Mouse (Mus musculus) embryonic facial prominence, embryonic 10.5 days (tissue): ENCODE results near the gene Zdhhc17. TPM values are rescaled to one million over a fixed set of nuclear protein-coding genes. Genes with fewer than 3 reads are reported as not detected.

Experiments used
- DNase-seq: peaks from one replicate; pipeline ENCODE4 v3.0.0-alpha.2; 2017; ENCODE audit warnings: low spot score
- H3K27ac ChIP-seq: fragments of 300-500 bp; sonication (generic); replicated peaks from 2 replicates; pipeline ENCODE4 v1.5.1; 2016; ENCODE audit warnings: mild to moderate bottlenecking
- H3K27me3 ChIP-seq: fragments of 300-500 bp; sonication (generic); replicated peaks from 2 replicates; pipeline ENCODE4 v1.6.1; 2016; ENCODE audit warnings: low read depth, mild to moderate bottlenecking; ENCODE audit not compliant: poor library complexity, severe bottlenecking
- H3K36me3 ChIP-seq: fragments of 300-500 bp; sonication (generic); replicated peaks from 2 replicates; pipeline ENCODE4 v1.6.1; 2016; ENCODE audit warnings: mild to moderate bottlenecking, moderate library complexity
- H3K4me1 ChIP-seq: fragments of 300-500 bp; sonication (generic); 2 replicates; pipeline ENCODE4 v1.6.1; 2016
- H3K4me3 ChIP-seq: fragments of 300-500 bp; sonication (generic); 2 replicates; pipeline ENCODE4 v1.5.1; 2016; ENCODE audit warnings: mild to moderate bottlenecking, moderate library complexity
- H3K9me3 ChIP-seq: fragments of 300-500 bp; sonication (generic); 2 replicates; pipeline ENCODE4 v1.6.1; 2016; ENCODE audit warnings: mild to moderate bottlenecking
- WGBS: fragments of 180-500 bp; shearing (Covaris S2); methylation state at CpG from one replicate; pipeline ENCODE4 v1.1.7; 2016; 5-methylcytosine and 5-hydroxymethylcytosine counted together
- polyA plus RNA-seq: library from polyadenylated mRNA; unstranded; fragments of >200 nt; fragmentation: Nextera tagmentation; extraction: Ambion mirVana; gene quantifications from 2 replicates; pipeline ENCODE4 v1.2.1, GENCODE M21; 2016

Zdhhc17 gene
- polyA plus RNA-seq, 1 experiment from 2014 or later: 29.3 TPM

- Histone ChIP-seq H3K4me3 (no peak overlapping the region), H3K36me3 (peaks cover 47% of the 10 kb centered on the region), H3K4me1 (peaks cover 83% of the 10 kb centered on the region), H3K27ac (no peak overlapping the region), H3K27me3 (no peaks in the 10 kb centered on the region), H3K9me3 (no peaks in the 10 kb centered on the region)
- WGBS: 77% methylated on average over 11 of the region's 11 CpGs
- DNase-seq: no peak
Measured at GRCm38 (mm10) chr10:110927491-110927890, 82.4 kb downstream of the Zdhhc17 start.

- no peaks in the 10 kb centered on the region for H3K9me3 ChIP-seq
- DNase-seq: no peak
- H3K27me3 ChIP-seq: no peaks in the 10 kb centered on the region
- no peak overlapping the region for H3K27ac ChIP-seq
- WGBS: 86% methylated on average over 9 of the region's 9 CpGs
- peaks cover 67% of the 10 kb centered on the region for H3K4me1 ChIP-seq
- H3K4me3 ChIP-seq: peak overlapping the region; percentile 85
- H3K36me3 ChIP-seq: peaks cover 28% of the 10 kb centered on the region
Measured at GRCm38 (mm10) chr10:110922612-110923011, 87.3 kb downstream of the Zdhhc17 start.

- 66% methylated on average over 3 of the region's 3 CpGs for WGBS
- Histone ChIP-seq H3K27ac (no peak overlapping the region), H3K27me3 (no peaks in the 10 kb centered on the region), H3K36me3 (peaks cover 26% of the 10 kb centered on the region), H3K4me3 (peak overlapping the region; percentile 85), H3K4me1 (peaks cover 62% of the 10 kb centered on the region), H3K9me3 (no peaks in the 10 kb centered on the region)
- DNase-seq: no peak
Measured at GRCm38 (mm10) chr10:110921890-110922289, 88.0 kb downstream of the Zdhhc17 start.

GRCm38 (mm10) chr10:110920368-110920950 is 89.5 kb downstream of the Zdhhc17 start:
- H3K4me1 ChIP-seq: peaks cover 59% of the 10 kb centered on the region
- peak overlapping the region; percentile 99 for H3K27ac ChIP-seq
- peak overlapping the region; percentile 85 for H3K4me3 ChIP-seq
- no peak for DNase-seq
- no peaks in the 10 kb centered on the region for H3K27me3 ChIP-seq
- peaks cover 22% of the 10 kb centered on the region for H3K36me3 ChIP-seq
- WGBS: 1% methylated on average over 15 of the region's 15 CpGs
- no peaks in the 10 kb centered on the region for H3K9me3 ChIP-seq

- peaks cover 14% of the 10 kb centered on the region for H3K36me3 ChIP-seq
Measured at GRCm38 (mm10) chr10:110919531-110920343, 90.2 kb downstream of the Zdhhc17 start, which contains the start of gene Csrp2. Csrp2 (plus strand) TSS chr10:110919789.

GRCm38 (mm10) chr10:110918414-110919391 is 91.2 kb downstream of the Zdhhc17 start:
- Histone ChIP-seq H3K27ac (peak overlapping the region; percentile 99), H3K36me3 (peaks cover 4% of the 10 kb centered on the region), H3K4me3 (peak overlapping the region; percentile 85), H3K9me3 (no peaks in the 10 kb centered on the region), H3K4me1 (peaks cover 54% of the 10 kb centered on the region), H3K27me3 (no peaks in the 10 kb centered on the region)
- WGBS: 14% methylated on average over 26 of the region's 26 CpGs
- peak; percentile 72 for DNase-seq

More at GRCm38 (mm10) chr10:110919531-110920343, 90.2 kb downstream of the Zdhhc17 start, which contains the start of gene Csrp2:
- no peaks in the 10 kb centered on the region for H3K27me3 ChIP-seq
- peak; percentile 97 for DNase-seq
- H3K4me1 ChIP-seq: peaks cover 56% of the 10 kb centered on the region
- WGBS: under 1% methylated on average over 67 of the region's 67 CpGs
- no peaks in the 10 kb centered on the region for H3K9me3 ChIP-seq
- peak within 1 kb of the TSS; percentile 85 for H3K4me3 ChIP-seq
- peak within 1 kb of the TSS; percentile 99 for H3K27ac ChIP-seq

- no peak for DNase-seq
- whole genome bisulfite sequencing: 90% methylated on average over 6 of the region's 6 CpGs
Measured at GRCm38 (mm10) chr10:110917521-110917920, 92.4 kb downstream of the Zdhhc17 start.

GRCm38 (mm10) chr10:110916666-110917344 is 93.1 kb downstream of the Zdhhc17 start:
- H3K4me3 ChIP-seq: peak overlapping the region; percentile 5; the same call in 1 of the 2 replicates
- no peaks in the 10 kb centered on the region for H3K36me3 ChIP-seq
- DNase-seq: peak; percentile 62
- H3K27ac ChIP-seq: peak overlapping the region; percentile 72
- peaks cover 37% of the 10 kb centered on the region for H3K4me1 ChIP-seq
- no peaks in the 10 kb centered on the region for H3K27me3 ChIP-seq
- no peaks in the 10 kb centered on the region for H3K9me3 ChIP-seq
- 42% methylated on average over 11 of the region's 11 CpGs for WGBS

More at GRCm38 (mm10) chr10:110917521-110917920, 92.4 kb downstream of the Zdhhc17 start:
- H3K36me3 ChIP-seq: no peaks in the 10 kb centered on the region
- H3K9me3 ChIP-seq: no peaks in the 10 kb centered on the region
- H3K27ac ChIP-seq: 0 out of 2 replicates have a peak overlapping the region, but pooled peaks have one; percentile 72
- H3K4me3 ChIP-seq: no peak overlapping the region
- no peaks in the 10 kb centered on the region for H3K27me3 ChIP-seq
- peaks cover 44% of the 10 kb centered on the region for H3K4me1 ChIP-seq

- Histone ChIP-seq H3K9me3 (no peaks in the 10 kb centered on the region), H3K27ac (no peak overlapping the region), H3K36me3 (no peaks in the 10 kb centered on the region), H3K27me3 (no peaks in the 10 kb centered on the region), H3K4me1 (no peaks in the 10 kb centered on the region), H3K4me3 (no peak overlapping the region)
- WGBS: 93% methylated on average over 3 of the region's 3 CpGs
- DNase-seq: no peak
Measured at GRCm38 (mm10) chr10:110903862-110904261, 106.1 kb downstream of the Zdhhc17 start.

GRCm38 (mm10) chr10:110899744-110900501 is 110.0 kb downstream of the Zdhhc17 start:
- DNase-seq: no peak
- Histone ChIP-seq H3K4me1 (no peaks in the 10 kb centered on the region), H3K27ac (no peak overlapping the region), H3K9me3 (no peaks in the 10 kb centered on the region; the same call in 1 of the 2 replicates), H3K27me3 (no peaks in the 10 kb centered on the region), H3K4me3 (no peak overlapping the region), H3K36me3 (no peaks in the 10 kb centered on the region)
- 72% methylated on average over 13 of the region's 13 CpGs for WGBS
